Mouse (Mus musculus) hindbrain, embryonic 11.5 days (tissue): Measurements from ENCODE around the gene Pxn. TPM values are rescaled to one million over a fixed set of nuclear protein-coding genes. Genes with fewer than 3 reads are reported as not detected.

ENCODE experiments used
- ATAC-seq: fragments of 200-750 bp; cut with Nextera tagmentation; 2 replicates; pipeline ENCODE4 v1.8.0; 2017; ENCODE audit warnings: mild to moderate bottlenecking, moderate TSS enrichment, moderate library complexity; ENCODE audit not compliant: low FRiP score
- DNase-seq: peaks from one replicate; pipeline ENCODE4 v3.0.0-alpha.2; 2015; ENCODE audit warnings: low spot score
- H3K27ac ChIP-seq: fragments of 300-500 bp; sonication (generic); 2 replicates; pipeline ENCODE4 v1.5.1; 2014; ENCODE audit warnings: mild to moderate bottlenecking, low read depth, low read length
- H3K27me3 ChIP-seq: fragments of 300-500 bp; sonication (generic); 2 replicates; pipeline ENCODE4 v1.6.1; 2014; ENCODE audit warnings: mild to moderate bottlenecking, low read length, moderate library complexity, mixed read lengths; ENCODE audit not compliant: control insufficient read depth, insufficient read depth
- H3K36me3 ChIP-seq: fragments of 300-500 bp; sonication (generic); 2 replicates; pipeline ENCODE4 v1.6.1; 2014; ENCODE audit warnings: mild to moderate bottlenecking, low read length, moderate library complexity, mixed read lengths; ENCODE audit not compliant: control insufficient read depth, insufficient read depth
- H3K4me1 ChIP-seq: fragments of 300-500 bp; sonication (generic); replicated peaks from 2 replicates; pipeline ENCODE4 v1.6.1; 2014; ENCODE audit warnings: low read length, mixed read lengths; ENCODE audit not compliant: control insufficient read depth, insufficient read depth
- H3K4me2 ChIP-seq: fragments of 300-500 bp; sonication (generic); replicated peaks from 2 replicates; pipeline ENCODE4 v1.6.1; 2014; ENCODE audit warnings: mild to moderate bottlenecking, low read depth, low read length
- H3K4me3 ChIP-seq: fragments of 300-500 bp; sonication (generic); 2 replicates; pipeline ENCODE4 v1.5.1; 2014; ENCODE audit warnings: low read depth, low read length
- H3K9ac ChIP-seq: fragments of 300-500 bp; sonication (generic); 2 replicates; pipeline ENCODE4 v1.6.1; 2014; ENCODE audit warnings: low read depth, low read length
- H3K9me3 ChIP-seq: fragments of 300-500 bp; sonication (generic); 2 replicates; pipeline ENCODE4 v1.6.1; 2016; ENCODE audit warnings: low read length; ENCODE audit not compliant: control insufficient read depth
- WGBS: fragments of 180-500 bp; shearing (Covaris S2); extraction: QIAGEN DNeasy Blood & Tissue Kit; methylation state at CpG from one replicate; pipeline ENCODE4 v1.1.7; 2014; 5-methylcytosine and 5-hydroxymethylcytosine counted together
- polyA plus RNA-seq: library from polyadenylated mRNA; unstranded; fragments of >200 nt; fragmentation: Nextera tagmentation; extraction: Ambion mirVana; gene quantifications from 2 replicates; pipeline ENCODE4 v1.2.1, GENCODE M21; 2014

The Pxn gene
- polyA plus RNA-seq, 1 experiment from 2014 or later: 10.1 TPM

DNA sequence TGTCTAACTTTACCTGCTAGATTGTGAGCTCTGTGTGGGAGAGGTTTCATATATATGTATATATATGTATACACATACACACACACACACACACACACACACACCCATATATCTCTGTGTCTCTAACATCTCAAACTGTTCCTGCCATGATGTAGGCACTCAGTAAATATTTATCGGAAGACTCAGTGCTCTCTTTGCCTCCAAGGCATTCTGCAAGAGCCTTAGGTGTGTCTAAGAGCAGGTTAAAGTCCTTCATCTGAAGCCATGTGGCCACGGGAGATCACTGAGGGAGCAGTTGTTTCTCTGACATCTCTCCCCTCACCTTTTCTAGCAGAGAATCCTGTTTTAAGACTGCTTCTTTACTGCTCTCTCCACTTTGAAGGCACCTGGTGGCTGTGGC lies 85.0 kb downstream of the Pxn start:
- Histone ChIP-seq H3K36me3 (peaks cover 50% of the 10 kb centered on the region), H3K9ac (no peak overlapping the region), H3K4me3 (no peak overlapping the region), H3K27ac (no peak overlapping the region), H3K27me3 (no peaks in the 10 kb centered on the region), H3K4me2 (no peak overlapping the region), H3K9me3 (no peaks in the 10 kb centered on the region), H3K4me1 (no peaks in the 10 kb centered on the region)
- 100% methylated on average over 2 of the region's 2 CpGs for WGBS
- DNase-seq: no peak
- no peak for ATAC-seq

DNA sequence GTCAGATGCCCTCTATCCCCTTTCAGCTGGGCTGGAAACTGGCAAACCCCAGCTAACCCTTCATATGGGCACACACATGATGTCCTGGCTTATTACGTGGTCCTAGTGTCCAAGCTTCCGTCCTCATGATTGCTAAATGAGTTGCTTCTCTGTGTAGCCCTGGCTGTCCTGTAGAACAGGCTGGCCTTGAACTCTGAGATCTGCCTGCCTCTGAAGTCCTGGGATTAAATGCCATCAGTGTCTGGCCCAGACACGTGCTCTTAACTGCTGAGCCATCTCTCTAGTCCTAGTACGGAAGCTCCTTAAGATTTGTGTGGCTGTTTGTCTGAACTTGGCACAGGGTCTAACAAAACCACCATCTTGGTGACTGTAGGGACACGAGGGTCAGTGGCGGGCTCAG lies 97.1 kb downstream of the Pxn start:
- no peaks in the 10 kb centered on the region for H3K4me1 ChIP-seq
- no peak overlapping the region for H3K4me2 ChIP-seq
- H3K9ac ChIP-seq: no peak overlapping the region
- peaks cover 8% of the 10 kb centered on the region; the same call in 1 of the 2 replicates for H3K36me3 ChIP-seq
- no peaks in the 10 kb centered on the region for H3K9me3 ChIP-seq
- no peaks in the 10 kb centered on the region for H3K27me3 ChIP-seq
- DNase-seq: no peak
- no peak for ATAC-seq
- 92% methylated on average over 6 of the region's 6 CpGs for WGBS
- no peak overlapping the region for H3K27ac ChIP-seq
- H3K4me3 ChIP-seq: no peak overlapping the region

Other genes with a start within 250 kb of the Pxn start
- gene Rnf10, start 233.8 kb upstream of the Pxn start, polyA plus RNA-seq: 65.9 and 87.5 TPM in 2 replicates
- gene Coq5, start 227.0 kb upstream of the Pxn start, polyA plus RNA-seq: 52.6 and 55.5 TPM in 2 replicates
- 1,538 and 1,558 TPM in 2 replicates for gene Dynll1, start 205.7 kb upstream of the Pxn start, polyA plus RNA-seq
- gene Srsf9, start 179.5 kb upstream of the Pxn start, polyA plus RNA-seq: 305 and 320 TPM in 2 replicates
- gene Gatc, start 165.5 kb upstream of the Pxn start, polyA plus RNA-seq: 43.0 and 51.2 TPM in 2 replicates
- 56.8 and 60.0 TPM in 2 replicates for gene Triap1, start 165.5 kb upstream of the Pxn start, polyA plus RNA-seq
- gene Cox6a1, start 157.7 kb upstream of the Pxn start, polyA plus RNA-seq: 811 and 829 TPM in 2 replicates
- gene Msi1, start 77.1 kb upstream of the Pxn start, polyA plus RNA-seq: 136 and 141 TPM in 2 replicates
- 0.56 and 1.1 TPM in 2 replicates for gene Pla2g1b, start 40.4 kb upstream of the Pxn start, polyA plus RNA-seq
- 21.3 and 23.1 TPM in 2 replicates for gene Sirt4, start 22.0 kb upstream of the Pxn start, polyA plus RNA-seq
- 1,244 and 1,247 TPM in 2 replicates for gene Rplp0, start 52.8 kb downstream of the Pxn start, polyA plus RNA-seq
- 31.8 and 39.4 TPM in 2 replicates for gene Gcn1l1, start 58.6 kb downstream of the Pxn start, polyA plus RNA-seq
- 18.3 and 18.8 TPM in 2 replicates for gene Rab35, start 125.2 kb downstream of the Pxn start, polyA plus RNA-seq
- 12.0 and 15.8 TPM in 2 replicates for gene Bicdl1, start 224.9 kb downstream of the Pxn start, polyA plus RNA-seq